Mouse (Mus musculus) forebrain, embryonic 13.5 days (tissue): ENCODE measurements around the gene Myo1c. TPM values are rescaled to one million over a fixed set of nuclear protein-coding genes. Genes with fewer than 3 reads are reported as not detected.

Source experiments
- ATAC-seq: fragments of 200-750 bp; cut with Nextera tagmentation; 2 replicates; pipeline ENCODE4 v1.8.0; 2017
- H3K27ac ChIP-seq: fragments of 300-500 bp; sonication (generic); 2 replicates; pipeline ENCODE4 v1.5.1; 2015; ENCODE audit warnings: inconsistent platforms, mild to moderate bottlenecking, moderate library complexity
- H3K27me3 ChIP-seq: fragments of 300-500 bp; sonication (generic); 2 replicates; pipeline ENCODE4 v1.6.1; 2015; ENCODE audit warnings: mild to moderate bottlenecking, inconsistent platforms
- H3K36me3 ChIP-seq: fragments of 300-500 bp; sonication (generic); 2 replicates; pipeline ENCODE4 v1.6.1; 2015; ENCODE audit warnings: mild to moderate bottlenecking, inconsistent platforms; ENCODE audit not compliant: poor library complexity, severe bottlenecking
- H3K4me1 ChIP-seq: fragments of 300-500 bp; sonication (generic); 2 replicates; pipeline ENCODE4 v1.6.1; 2015; ENCODE audit warnings: inconsistent platforms
- H3K4me2 ChIP-seq: fragments of 300-500 bp; sonication (generic); 2 replicates; pipeline ENCODE4 v1.6.1; 2015; ENCODE audit warnings: inconsistent platforms, mild to moderate bottlenecking, moderate library complexity
- H3K4me3 ChIP-seq: fragments of 300-500 bp; sonication (generic); 2 replicates; pipeline ENCODE4 v1.5.1; 2015; ENCODE audit warnings: mild to moderate bottlenecking, inconsistent platforms
- H3K9ac ChIP-seq: fragments of 300-500 bp; sonication (generic); 2 replicates; pipeline ENCODE4 v1.6.1; 2015; ENCODE audit warnings: mild to moderate bottlenecking, inconsistent platforms
- H3K9me3 ChIP-seq: fragments of 300-500 bp; sonication (generic); replicated peaks from 2 replicates; pipeline ENCODE4 v1.6.1; 2016; ENCODE audit warnings: inconsistent platforms
- WGBS: fragments of 180-500 bp; shearing (Covaris S2); methylation state at CpG from one replicate; pipeline ENCODE4 v1.1.7; 2015; 5-methylcytosine and 5-hydroxymethylcytosine counted together
- polyA plus RNA-seq: library from polyadenylated mRNA; unstranded; fragments of >200 nt; fragmentation: Nextera tagmentation; extraction: Ambion mirVana; gene quantifications from 2 replicates; pipeline ENCODE4 v1.2.1, GENCODE M21; 2015

Myo1c gene
- polyA plus RNA-seq, 1 experiment from 2014 or later = 6.9 TPM

DNA sequence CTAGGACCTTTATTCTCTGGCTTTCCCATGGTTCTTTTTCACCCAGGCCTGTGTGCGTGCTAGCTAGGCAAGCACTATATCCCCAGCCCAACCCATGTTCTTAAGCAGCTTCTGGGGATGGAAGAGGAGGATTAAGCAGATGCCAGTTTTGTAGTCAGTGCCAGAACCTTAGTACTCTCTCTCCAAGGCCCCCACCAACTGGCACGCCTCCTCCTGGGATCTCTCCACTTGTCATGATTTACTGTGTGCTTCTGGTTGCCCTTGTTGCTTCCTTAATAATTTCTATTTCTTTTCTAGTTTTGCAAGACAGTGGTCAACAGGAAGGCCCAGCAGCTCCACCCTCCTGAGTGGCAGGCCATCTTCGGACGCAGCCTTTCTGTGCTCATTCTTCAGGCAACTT lies 24.5 kb upstream of the Myo1c start:
- no peaks in the 10 kb centered on the region for H3K9me3 ChIP-seq
- 90% methylated on average over 4 of the region's 4 CpGs for WGBS
- H3K27ac ChIP-seq = 0 out of 2 replicates have a peak overlapping the region, but pooled peaks have one; percentile 31
- H3K4me1 ChIP-seq = peaks cover 8% of the 10 kb centered on the region
- no peak for ATAC-seq
- no peak overlapping the region for H3K4me2 ChIP-seq
- peaks cover 68% of the 10 kb centered on the region for H3K36me3 ChIP-seq
- 0 out of 2 replicates have a peak overlapping the region, but pooled peaks have one; percentile 5 for H3K9ac ChIP-seq
- no peaks in the 10 kb centered on the region for H3K27me3 ChIP-seq
- H3K4me3 ChIP-seq = no peak overlapping the region

- ATAC-seq = no peak
- H3K4me1 ChIP-seq = peaks cover 23% of the 10 kb centered on the region
- 16% methylated on average over 5 of the region's 5 CpGs for WGBS
Observed at GRCm38 (mm10) chr11:75630098-75630497, 20.2 kb upstream of the Myo1c start.

GRCm38 (mm10) chr11:75630645-75631229 lies 19.6 kb upstream of the Myo1c start, which contains the start of gene Inpp5k:
TSS of gene Inpp5k (plus strand) at chr11:75630988.
- H3K9ac ChIP-seq = peak within 1 kb of the TSS; percentile 78
- WGBS = under 1% methylated on average over 53 of the region's 53 CpGs
- peak within 1 kb of the TSS; percentile 82 for H3K4me3 ChIP-seq
- H3K9me3 ChIP-seq = no peaks in the 10 kb centered on the region
- H3K4me2 ChIP-seq = peak within 1 kb of the TSS; percentile 72
- peak; percentile 100 for ATAC-seq
- peaks cover 23% of the 10 kb centered on the region for H3K4me1 ChIP-seq
- peak within 1 kb of the TSS; percentile 72 for H3K27ac ChIP-seq
- no peaks in the 10 kb centered on the region for H3K27me3 ChIP-seq
- H3K36me3 ChIP-seq = peaks cover 40% of the 10 kb centered on the region

More at GRCm38 (mm10) chr11:75630098-75630497, 20.2 kb upstream of the Myo1c start:
- Histone ChIP-seq H3K27me3 (no peaks in the 10 kb centered on the region), H3K4me2 (peak overlapping the region; percentile 72), H3K9me3 (no peaks in the 10 kb centered on the region), H3K9ac (peak overlapping the region; percentile 78), H3K27ac (no peak overlapping the region), H3K4me3 (peak overlapping the region; percentile 82), H3K36me3 (peaks cover 40% of the 10 kb centered on the region)

GRCm38 (mm10) chr11:75631561-75632225 lies 18.6 kb upstream of the Myo1c start:
- no peak for ATAC-seq

GRCm38 (mm10) chr11:75632921-75633320 lies 17.4 kb upstream of the Myo1c start:
- Histone ChIP-seq H3K9me3 (no peaks in the 10 kb centered on the region), H3K4me2 (no peak overlapping the region), H3K9ac (no peak overlapping the region), H3K27me3 (no peaks in the 10 kb centered on the region), H3K27ac (no peak overlapping the region), H3K36me3 (peaks cover 34% of the 10 kb centered on the region), H3K4me1 (peaks cover 23% of the 10 kb centered on the region), H3K4me3 (no peak overlapping the region)
- no peak for ATAC-seq
- 90% methylated on average over 5 of the region's 5 CpGs for WGBS

More at GRCm38 (mm10) chr11:75631561-75632225, 18.6 kb upstream of the Myo1c start:
- Histone ChIP-seq H3K9ac (peak overlapping the region; percentile 78), H3K9me3 (no peaks in the 10 kb centered on the region), H3K36me3 (peaks cover 33% of the 10 kb centered on the region), H3K4me1 (peaks cover 23% of the 10 kb centered on the region), H3K27me3 (no peaks in the 10 kb centered on the region), H3K4me3 (peak overlapping the region; percentile 82), H3K4me2 (peak overlapping the region; percentile 72), H3K27ac (no peak overlapping the region)
- WGBS = 11% methylated on average over 13 of the region's 13 CpGs

- H3K4me1 ChIP-seq = peaks cover 20% of the 10 kb centered on the region
- H3K4me3 ChIP-seq = no peak overlapping the region
- ATAC-seq = no peak
- no peaks in the 10 kb centered on the region for H3K27me3 ChIP-seq
- H3K36me3 ChIP-seq = peaks cover 37% of the 10 kb centered on the region
- no peak overlapping the region for H3K4me2 ChIP-seq
- 87% methylated on average over 3 of the region's 3 CpGs for WGBS
- no peaks in the 10 kb centered on the region for H3K9me3 ChIP-seq
- H3K9ac ChIP-seq = no peak overlapping the region
- no peak overlapping the region for H3K27ac ChIP-seq
Observed at GRCm38 (mm10) chr11:75634801-75635200, 15.5 kb upstream of the Myo1c start.

GRCm38 (mm10) chr11:75635315-75635714 lies 15.0 kb upstream of the Myo1c start:
- Histone ChIP-seq H3K9me3 (no peaks in the 10 kb centered on the region), H3K36me3 (peaks cover 37% of the 10 kb centered on the region), H3K4me3 (no peak overlapping the region), H3K4me1 (peaks cover 15% of the 10 kb centered on the region), H3K9ac (no peak overlapping the region), H3K27ac (no peak overlapping the region), H3K27me3 (no peaks in the 10 kb centered on the region), H3K4me2 (no peak overlapping the region)
- WGBS = 88% methylated on average over 11 of the region's 11 CpGs
- no peak for ATAC-seq

DNA sequence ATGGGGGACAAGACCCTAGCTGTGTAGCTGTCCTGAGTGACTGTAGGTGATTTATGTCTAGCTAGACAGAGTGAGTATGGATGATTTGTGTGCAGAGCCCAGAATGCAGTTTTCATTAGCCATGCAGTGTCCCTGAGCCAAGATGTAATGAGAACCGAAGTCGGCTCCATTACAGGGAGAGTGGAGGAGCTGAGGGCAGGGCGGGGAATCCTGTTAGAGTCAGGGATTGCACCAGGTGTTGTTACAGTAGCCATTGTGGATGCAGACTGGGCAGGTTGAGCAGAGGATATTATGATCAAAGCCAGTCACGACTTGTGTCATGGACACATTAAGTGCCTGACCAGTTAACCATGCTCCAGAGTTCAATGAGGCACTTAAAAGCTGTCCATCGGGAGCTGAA lies 7.0 kb upstream of the Myo1c start:
- Histone ChIP-seq H3K9me3 (no peaks in the 10 kb centered on the region), H3K4me1 (no peaks in the 10 kb centered on the region), H3K4me2 (no peak overlapping the region), H3K27ac (no peak overlapping the region), H3K27me3 (no peaks in the 10 kb centered on the region), H3K36me3 (peaks cover 21% of the 10 kb centered on the region), H3K9ac (no peak overlapping the region), H3K4me3 (no peak overlapping the region)
- no peak for ATAC-seq
- 92% methylated on average over 5 of the region's 5 CpGs for WGBS

DNA sequence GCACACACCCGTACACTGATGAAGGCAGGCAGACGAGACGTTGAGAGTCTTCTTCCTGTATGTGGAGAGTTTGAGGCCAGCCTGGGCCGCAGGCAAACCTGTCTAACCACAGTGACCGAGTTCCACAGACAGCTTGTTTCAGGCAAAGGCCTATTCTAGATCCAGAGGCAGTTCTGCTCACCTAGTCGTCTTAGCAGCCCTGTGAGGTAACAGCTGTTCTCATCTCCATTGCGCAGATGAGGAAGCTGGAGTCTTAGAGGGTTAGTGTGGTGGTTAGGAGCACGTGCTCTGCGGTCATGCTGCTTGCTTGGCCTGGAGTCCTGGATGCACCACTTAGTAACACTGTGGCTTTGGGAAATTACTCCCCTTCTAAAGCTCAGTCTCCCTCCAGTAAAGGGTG lies 5.6 kb upstream of the Myo1c start:
- 90% methylated on average over 9 of the region's 9 CpGs for WGBS
- no peaks in the 10 kb centered on the region for H3K27me3 ChIP-seq
- H3K4me3 ChIP-seq = no peak overlapping the region
- no peak for ATAC-seq
- H3K9ac ChIP-seq = no peak overlapping the region
- no peaks in the 10 kb centered on the region for H3K9me3 ChIP-seq
- no peak overlapping the region for H3K4me2 ChIP-seq
- no peaks in the 10 kb centered on the region for H3K4me1 ChIP-seq
- peaks cover 15% of the 10 kb centered on the region for H3K36me3 ChIP-seq
- no peak overlapping the region for H3K27ac ChIP-seq

DNA sequence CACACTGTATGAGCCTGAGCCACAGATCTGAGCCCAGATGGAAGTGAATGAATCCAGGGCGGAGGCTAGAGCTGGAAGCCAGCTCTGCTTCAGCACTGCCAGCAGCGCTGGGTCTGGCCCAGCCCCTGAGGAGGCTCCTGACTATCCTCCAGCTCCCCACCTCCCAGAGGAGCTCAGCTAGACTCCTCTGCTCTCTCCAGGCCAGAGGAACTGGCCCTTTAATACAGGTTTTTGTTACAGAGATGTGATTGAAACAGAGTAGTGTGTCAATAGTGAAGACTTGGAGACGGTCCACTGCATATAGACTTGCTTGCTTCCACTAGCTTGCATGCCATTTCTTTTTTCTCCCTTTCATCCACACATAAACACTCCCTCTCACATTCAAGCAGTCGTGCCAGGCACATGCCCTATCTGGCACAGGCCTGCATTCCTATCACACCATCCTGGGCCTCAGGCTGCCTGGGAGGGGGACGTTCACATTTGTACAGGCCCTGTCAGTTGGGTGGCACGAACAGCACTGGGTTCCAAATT lies 2.6 kb upstream of the Myo1c start:
- Histone ChIP-seq H3K4me2 (no peak overlapping the region), H3K4me1 (peaks cover 17% of the 10 kb centered on the region), H3K36me3 (peaks cover 11% of the 10 kb centered on the region), H3K9me3 (no peaks in the 10 kb centered on the region), H3K27me3 (peaks cover 7% of the 10 kb centered on the region), H3K27ac (no peak overlapping the region), H3K4me3 (no peak overlapping the region), H3K9ac (peak overlapping the region; percentile 21; the same call in 1 of the 2 replicates)
- 61% methylated on average over 6 of the region's 6 CpGs for WGBS
- ATAC-seq = peak; percentile 8; the same call in 1 of the 2 replicates

GRCm38 (mm10) chr11:75649155-75649561 lies 1.1 kb upstream of the Myo1c start:
- no peaks in the 10 kb centered on the region for H3K9me3 ChIP-seq
- no peak overlapping the region for H3K4me2 ChIP-seq
- peaks cover 30% of the 10 kb centered on the region for H3K4me1 ChIP-seq
- H3K27ac ChIP-seq = no peak overlapping the region
- WGBS = 81% methylated on average over 4 of the region's 4 CpGs
- no peak overlapping the region for H3K4me3 ChIP-seq
- no peak overlapping the region for H3K9ac ChIP-seq
- peaks cover 6% of the 10 kb centered on the region; the same call in 1 of the 2 replicates for H3K36me3 ChIP-seq
- ATAC-seq = no peak
- H3K27me3 ChIP-seq = peaks cover 21% of the 10 kb centered on the region

DNA sequence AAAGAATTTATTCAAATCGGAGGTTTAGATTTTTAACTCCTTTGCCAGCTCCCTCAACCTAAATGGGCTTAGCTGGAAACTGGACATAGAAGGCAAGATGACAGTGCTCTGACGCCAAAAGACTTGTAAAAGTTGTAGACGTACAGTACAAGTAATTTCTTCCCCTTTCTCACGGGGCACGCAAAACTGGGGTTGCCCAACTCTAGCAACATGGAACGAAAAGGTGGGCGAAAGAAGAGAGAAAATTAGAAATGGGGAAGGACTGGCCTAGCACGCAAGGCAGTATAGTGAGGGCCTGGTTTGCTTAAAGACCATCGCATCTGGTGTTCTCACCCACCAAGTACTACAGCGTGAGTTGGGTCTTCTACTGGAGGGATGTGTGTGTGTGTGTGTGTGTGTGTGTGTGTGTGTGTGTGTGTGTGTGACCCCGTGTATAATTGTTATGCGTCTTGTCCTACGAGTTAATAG lies 688 bp downstream of the Myo1c start:
- Histone ChIP-seq H3K4me1 (peaks cover 41% of the 10 kb centered on the region), H3K4me3 (peak overlapping the region; percentile 59), H3K27ac (no peak overlapping the region), H3K36me3 (no peaks in the 10 kb centered on the region), H3K9ac (peak overlapping the region; percentile 79), H3K9me3 (no peaks in the 10 kb centered on the region), H3K4me2 (peak overlapping the region; percentile 75), H3K27me3 (peaks cover 35% of the 10 kb centered on the region)
- 50% methylated on average over 13 of the region's 13 CpGs for WGBS
- ATAC-seq = peak; percentile 17
